Mouse (Mus musculus) erythroblast, embryonic 14.5 days (primary cell): ENCODE results near the gene Gpr146. TPM values are rescaled to one million over a fixed set of nuclear protein-coding genes. Genes with fewer than 3 reads are reported as not detected.
A peak's percentile ranks its signal among the peaks of the same experiment; 100 is the strongest.

ENCODE experiments used
- H3K27me3 ChIP-seq: 2 replicates; pipeline ENCODE4 v1.6.1; 2012; ENCODE audit warnings: inconsistent platforms; ENCODE audit not compliant: control insufficient read depth
- H3K36me3 ChIP-seq: 2 replicates; pipeline ENCODE4 v1.6.1; 2012; ENCODE audit warnings: mild to moderate bottlenecking, inconsistent platforms; ENCODE audit not compliant: control insufficient read depth
- H3K4me1 ChIP-seq: 2 replicates; pipeline ENCODE4 v1.6.1; 2012; ENCODE audit warnings: inconsistent platforms; ENCODE audit not compliant: control insufficient read depth
- H3K4me3 ChIP-seq: replicated peaks from 2 replicates; pipeline ENCODE3; 2012; ENCODE audit warnings: moderate library complexity, mild to moderate bottlenecking, inconsistent platforms
- H3K9me3 ChIP-seq: 2 replicates; pipeline ENCODE4 v1.6.1; 2012; ENCODE audit warnings: low read length, inconsistent platforms, mixed read lengths; ENCODE audit not compliant: control insufficient read depth
- GATA1 ChIP-seq: IDR thresholded peaks from 2 replicates; pipeline ENCODE4 v1.6.1; 2012; ENCODE audit warnings: low read length, inconsistent platforms, mixed read lengths
- TAL1 ChIP-seq: IDR thresholded peaks from 3 replicates; pipeline ENCODE4 v1.6.1; 2012; ENCODE audit warnings: low read length, inconsistent platforms, mixed read lengths
- polyA plus RNA-seq: library from polyadenylated mRNA; stranded (reverse); fragments of >175 nt; gene quantifications from 2 replicates; pipeline ENCODE4 v1.2.3, GENCODE M21; 2012

Gene Gpr146
- polyA plus RNA-seq, 1 experiment = 8.1 TPM

DNA sequence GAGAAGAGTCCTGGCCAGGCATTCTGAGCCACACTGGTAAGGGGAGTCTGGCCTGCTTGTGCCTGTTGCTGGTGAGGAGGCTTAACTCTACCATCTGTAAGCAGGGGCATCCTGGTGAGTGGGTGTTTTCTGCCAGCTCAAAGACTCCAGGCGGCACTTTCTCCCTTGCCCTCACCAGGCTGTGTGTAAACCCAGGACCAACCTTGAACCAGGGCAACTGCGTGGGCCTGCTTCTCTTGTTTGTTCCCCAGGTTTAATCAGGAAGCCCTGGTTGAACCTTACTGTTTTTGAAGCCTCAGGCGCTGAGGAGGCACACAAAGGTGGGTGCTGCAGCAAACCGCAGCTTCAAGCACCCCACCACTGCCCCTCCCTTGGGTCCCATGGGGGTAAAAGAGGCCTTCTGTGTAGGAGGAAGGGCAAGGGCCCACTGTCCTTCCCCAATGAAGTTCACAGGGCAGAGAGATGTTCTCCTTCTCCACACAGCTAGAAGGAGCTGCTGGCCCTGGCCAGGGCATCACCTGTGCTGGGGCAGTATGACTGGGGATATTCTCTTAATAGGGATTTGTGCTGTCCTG is 9.5 kb upstream of the Gpr146 start:
- peaks cover 17% of the 10 kb centered on the region for H3K36me3 ChIP-seq
- TF ChIP-seq GATA1 (no peak), TAL1 (no peak)
- peaks cover 85% of the 10 kb centered on the region for H3K4me1 ChIP-seq
- H3K4me3 ChIP-seq = no peak overlapping the region
- no peaks in the 10 kb centered on the region for H3K9me3 ChIP-seq
- H3K27me3 ChIP-seq = no peaks in the 10 kb centered on the region

DNA sequence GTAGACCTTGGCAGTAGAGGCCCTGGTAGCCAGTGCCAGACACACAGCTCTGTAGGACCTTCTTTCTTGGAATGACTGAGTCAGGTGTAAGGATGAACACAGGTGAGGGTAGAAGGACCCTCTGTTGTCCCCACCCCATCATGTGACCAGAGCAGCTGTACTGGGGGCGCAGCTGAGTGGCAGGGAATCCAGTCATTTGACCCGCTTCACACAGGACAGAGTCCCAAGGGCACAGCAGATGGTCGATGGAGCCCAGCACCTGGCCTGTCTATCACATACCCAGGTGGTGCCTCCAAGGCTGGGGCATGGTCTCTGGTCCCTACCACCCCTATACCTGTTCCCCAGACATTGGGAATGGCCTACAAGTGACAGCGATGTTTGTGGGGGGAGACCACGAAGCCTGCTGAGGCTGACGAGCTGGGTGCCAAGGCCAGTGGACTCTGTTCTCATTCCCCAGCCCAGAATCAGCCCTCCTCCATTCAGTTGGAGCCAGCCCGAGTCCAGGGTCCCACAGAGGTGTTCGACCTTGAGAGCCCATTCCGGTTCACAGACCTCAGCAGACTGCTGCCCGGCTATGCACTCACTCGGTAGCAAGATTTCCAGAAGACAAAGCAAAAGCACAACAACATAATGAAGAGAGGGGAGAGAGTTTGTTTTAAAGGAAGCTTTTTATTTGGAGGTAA is 8.7 kb upstream of the Gpr146 start:
- H3K4me3 ChIP-seq = no peak overlapping the region
- TF ChIP-seq TAL1 (no peak), GATA1 (no peak)
- no peaks in the 10 kb centered on the region for H3K9me3 ChIP-seq
- peaks cover 89% of the 10 kb centered on the region for H3K4me1 ChIP-seq
- no peaks in the 10 kb centered on the region for H3K27me3 ChIP-seq
- H3K36me3 ChIP-seq = peaks cover 14% of the 10 kb centered on the region

DNA sequence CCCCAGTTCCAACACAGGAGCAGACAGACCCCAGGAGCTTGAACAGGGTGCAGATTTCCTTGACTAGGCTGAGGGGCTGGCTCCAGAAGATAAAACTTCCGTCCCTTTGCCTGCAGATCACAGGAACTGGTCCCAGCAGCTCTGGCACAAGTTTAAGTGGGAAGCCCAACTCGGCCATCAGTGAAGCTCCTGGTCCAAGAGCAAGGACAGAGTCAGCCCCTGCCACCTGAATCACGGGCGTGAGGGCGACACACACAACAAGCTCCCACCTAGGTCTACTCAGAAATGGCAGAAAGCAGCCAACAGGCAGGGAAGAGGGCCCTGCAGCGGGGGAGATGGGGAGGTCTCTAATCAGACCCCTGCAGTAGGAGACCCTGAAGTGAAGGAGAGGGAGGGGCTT is 7.2 kb upstream of the Gpr146 start:
- Histone ChIP-seq H3K27me3 (no peaks in the 10 kb centered on the region), H3K36me3 (peaks cover 14% of the 10 kb centered on the region), H3K9me3 (no peaks in the 10 kb centered on the region), H3K4me3 (no peak overlapping the region), H3K4me1 (peaks cover 89% of the 10 kb centered on the region)
- TF ChIP-seq TAL1 (no peak), GATA1 (no peak)

DNA sequence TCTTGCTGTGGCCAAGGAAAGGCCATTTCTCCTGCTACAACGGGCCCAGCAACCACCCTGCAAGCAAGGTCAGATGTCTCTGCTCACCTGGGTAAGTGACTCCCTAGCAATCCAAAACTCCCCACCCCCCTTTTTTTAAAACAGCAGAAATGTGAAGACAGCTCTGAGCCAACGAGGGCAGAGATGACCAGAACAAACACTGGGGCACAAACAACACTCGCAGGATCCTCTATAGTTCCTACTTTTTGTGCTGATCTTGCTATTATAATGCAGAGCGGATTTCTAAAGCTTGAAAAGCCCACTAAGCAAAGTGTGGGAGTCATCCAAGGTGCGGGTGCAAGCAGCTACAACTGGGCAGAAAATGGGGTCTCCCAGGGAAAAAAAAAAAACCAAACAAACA is 6.4 kb upstream of the Gpr146 start:
- peaks cover 91% of the 10 kb centered on the region for H3K4me1 ChIP-seq
- H3K27me3 ChIP-seq = no peaks in the 10 kb centered on the region
- H3K9me3 ChIP-seq = no peaks in the 10 kb centered on the region
- peaks cover 14% of the 10 kb centered on the region for H3K36me3 ChIP-seq
- peak overlapping the region; percentile 72 for H3K4me3 ChIP-seq
- TF ChIP-seq GATA1 = no peak
- no peak for TF ChIP-seq TAL1

DNA sequence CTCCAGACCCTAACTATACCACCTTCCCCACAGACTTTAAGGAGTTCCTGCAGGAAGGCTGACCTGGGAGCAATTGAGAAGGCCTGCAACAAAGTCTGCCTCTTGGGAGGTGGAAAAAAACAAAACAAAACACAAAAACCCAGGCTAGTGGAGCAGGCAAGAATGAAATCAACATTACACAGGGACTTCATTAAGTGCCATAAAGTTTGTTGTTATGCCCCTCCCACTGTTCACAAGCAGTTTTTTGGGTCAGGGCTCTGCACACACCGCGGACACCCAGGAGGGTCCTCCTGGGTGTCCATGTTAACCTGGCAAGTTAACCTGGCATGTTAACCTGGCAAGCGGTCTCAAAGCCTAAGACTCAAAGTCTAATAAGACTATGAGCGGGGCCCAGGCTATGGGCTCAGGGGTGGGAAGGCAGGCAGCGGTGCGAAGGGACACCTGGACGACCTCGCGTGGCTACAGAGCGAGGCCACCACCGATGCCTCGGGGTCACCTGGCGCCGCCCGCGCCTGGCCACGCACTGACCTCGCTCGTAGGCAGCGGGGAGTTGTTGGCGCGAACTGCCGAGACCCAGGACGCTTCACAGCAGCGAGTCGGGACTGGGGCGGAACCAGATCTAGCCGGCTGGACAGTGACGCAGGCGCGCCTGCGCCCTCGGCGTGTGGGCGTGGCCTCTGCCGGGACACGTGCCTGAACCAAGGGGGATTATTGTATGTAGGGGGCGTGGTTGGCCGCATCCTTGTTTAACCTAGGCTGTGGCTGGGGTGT is 5.7 kb upstream of the Gpr146 start:
- H3K27me3 ChIP-seq = no peaks in the 10 kb centered on the region
- H3K4me3 ChIP-seq = peak overlapping the region; percentile 72
- H3K36me3 ChIP-seq = peaks cover 14% of the 10 kb centered on the region
- no peak for TF ChIP-seq TAL1
- no peak for TF ChIP-seq GATA1
- H3K4me1 ChIP-seq = peaks cover 92% of the 10 kb centered on the region
- H3K9me3 ChIP-seq = no peaks in the 10 kb centered on the region

DNA sequence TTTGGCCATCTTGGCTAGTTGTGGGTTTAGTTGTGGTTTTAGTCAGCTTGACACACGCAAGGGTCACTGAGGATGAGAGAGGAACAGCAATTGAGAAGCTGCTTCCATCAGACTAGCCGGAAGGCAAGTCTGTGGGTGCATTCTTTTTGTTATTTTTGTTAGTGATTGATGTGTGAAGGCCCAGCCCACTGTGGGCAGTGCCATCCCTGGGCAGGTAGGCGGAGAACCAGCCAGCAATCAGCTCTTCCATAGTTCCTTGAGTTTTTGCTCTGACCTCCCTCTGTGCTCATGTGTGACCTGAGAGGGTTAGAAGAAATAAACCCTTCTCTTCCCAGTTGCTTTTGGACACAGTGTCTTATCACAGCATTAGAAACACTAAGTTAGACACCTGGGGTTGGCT is 4.4 kb upstream of the Gpr146 start:
- Histone ChIP-seq H3K4me1 (peaks cover 92% of the 10 kb centered on the region), H3K9me3 (no peaks in the 10 kb centered on the region), H3K36me3 (peaks cover 15% of the 10 kb centered on the region), H3K4me3 (no peak overlapping the region), H3K27me3 (no peaks in the 10 kb centered on the region)
- no peak for TF ChIP-seq GATA1
- TF ChIP-seq TAL1 = no peak

DNA sequence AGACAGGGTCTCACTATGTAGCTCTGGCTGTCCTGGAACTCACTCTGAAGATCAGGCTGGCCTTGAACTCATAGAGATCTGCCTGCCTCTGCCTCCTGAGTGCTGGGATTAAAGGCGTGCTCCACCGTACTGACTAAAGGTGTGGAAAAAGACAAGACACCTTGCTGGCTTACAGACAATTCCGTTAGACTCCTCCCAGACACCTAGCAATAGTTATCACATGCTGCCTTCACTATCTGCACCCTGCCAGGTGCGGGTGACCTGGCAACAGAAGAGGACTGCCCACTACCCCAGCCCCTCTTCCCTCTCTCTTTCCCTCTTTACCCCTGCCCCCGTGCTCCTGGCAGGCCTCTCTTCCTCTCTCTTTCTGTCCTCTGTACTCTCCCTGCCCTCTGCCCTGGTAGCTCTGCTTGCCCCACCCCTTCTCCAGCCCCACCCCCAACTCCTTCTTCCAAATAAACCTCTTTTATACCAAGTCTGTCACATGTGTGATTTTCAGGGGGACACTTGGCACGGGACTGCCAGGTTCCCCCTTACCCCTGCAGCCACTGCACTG is 3.5 kb upstream of the Gpr146 start:
- Histone ChIP-seq H3K4me1 (peaks cover 94% of the 10 kb centered on the region), H3K9me3 (no peaks in the 10 kb centered on the region), H3K27me3 (no peaks in the 10 kb centered on the region), H3K4me3 (no peak overlapping the region), H3K36me3 (peaks cover 10% of the 10 kb centered on the region)
- TF ChIP-seq TAL1 = no peak
- no peak for TF ChIP-seq GATA1

DNA sequence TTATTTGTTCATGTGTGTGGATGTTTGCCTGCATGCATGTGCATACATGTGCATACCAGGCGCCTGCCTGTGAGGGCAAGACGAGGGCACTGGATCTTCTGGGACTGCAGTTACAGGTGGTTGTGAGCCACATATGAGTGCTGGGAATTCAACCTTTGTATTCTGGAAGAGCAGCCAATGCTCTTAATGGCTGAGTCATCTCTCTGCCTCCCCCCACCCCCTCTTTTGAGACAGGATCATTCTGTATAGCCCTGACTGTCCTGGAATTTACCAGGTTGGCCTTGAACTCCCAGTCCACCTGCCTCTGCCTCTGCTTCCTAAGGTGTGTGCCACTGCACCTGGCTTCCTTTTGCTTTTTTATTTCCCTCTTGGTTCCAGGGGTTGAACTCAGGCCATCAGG is 2.7 kb upstream of the Gpr146 start:
- Histone ChIP-seq H3K36me3 (peaks cover 4% of the 10 kb centered on the region), H3K4me3 (no peak overlapping the region), H3K9me3 (no peaks in the 10 kb centered on the region), H3K27me3 (no peaks in the 10 kb centered on the region), H3K4me1 (peaks cover 98% of the 10 kb centered on the region)
- TF ChIP-seq TAL1 = no peak
- TF ChIP-seq GATA1 = no peak

DNA sequence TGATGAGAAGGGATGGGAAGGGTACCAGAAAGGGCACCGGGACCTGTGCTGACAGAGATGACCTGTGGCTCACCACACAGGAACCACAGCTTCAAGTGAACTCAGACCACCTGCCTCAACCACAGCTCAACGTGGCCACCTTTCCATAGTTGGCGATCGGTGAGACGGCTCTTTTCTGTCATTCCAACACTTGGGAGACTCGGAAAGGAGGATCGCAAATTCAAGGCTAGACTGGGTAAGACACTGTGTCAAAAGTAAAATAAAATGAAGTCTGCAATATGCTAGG is 717 bp downstream of the Gpr146 start:
- Histone ChIP-seq H3K4me3 (no peak overlapping the region), H3K4me1 (peaks cover 91% of the 10 kb centered on the region), H3K27me3 (no peaks in the 10 kb centered on the region), H3K9me3 (no peaks in the 10 kb centered on the region), H3K36me3 (peaks cover 16% of the 10 kb centered on the region)
- no peak for TF ChIP-seq TAL1
- TF ChIP-seq GATA1 = no peak
